Mouse (Mus musculus) adrenal gland, adult 8-10 months (tissue): ENCODE data around the gene Ceacam11. TPM values are rescaled to one million over a fixed set of nuclear protein-coding genes. Genes with fewer than 3 reads are reported as not detected.
"Not testable (repeated sequence)": the region's sequence is repeated elsewhere in the genome, so short reads cannot be mapped to it uniquely, and the experiment has no call there.

Source experiments
- DNase-seq: peaks from one replicate; pipeline ENCODE4 v3.0.0; 2022
- microRNA-seq, 2 experiments: library from miRNA; unstranded; fragments of <30 nt; microRNA quantifications; one replicate each; pipeline ENCODE4 v1.2.0; 2022
- total RNA-seq, 4 experiments: library from RNA; stranded (reverse); gene quantifications; 2 replicates each; pipeline ENCODE4 v1.2.4; 2022

The Ceacam11 gene
- not detected for total RNA-seq

GRCm38 (mm10) chr7:17971824-17972223, at the start of gene Ceacam11:
Gene Ceacam11, plus strand, starts transcription at chr7:17972124.
- DNase-seq: no peak

- DNase-seq: not testable (repeated sequence)
Observed at GRCm38 (mm10) chr7:18001131-18001530, 29.2 kb downstream of the Ceacam11 start.

- no peak for DNase-seq
Observed at GRCm38 (mm10) chr7:18009589-18009988, 37.7 kb downstream of the Ceacam11 start, which contains the start of gene Ceacam13. Gene Ceacam13, plus strand, starts transcription at chr7:18009889.

Small RNA genes within 50 kb of the gene (microRNA-seq; reads per million reads assigned to microRNA genes)
- gene Gm22414: 0 reads per million in 2 experiments

Other genes with a start within 250 kb of the Ceacam11 start
- gene Ceacam14, start 159.5 kb upstream of the Ceacam11 start, total RNA-seq: not detected
- not detected for gene Gm5155, start 100.4 kb upstream of the Ceacam11 start, total RNA-seq
- not detected for gene Ceacam13, start 37.8 kb downstream of the Ceacam11 start, total RNA-seq
- gene Ceacam12, start 93.8 kb downstream of the Ceacam11 start, total RNA-seq: not detected
- gene Igfl3, start 204.4 kb downstream of the Ceacam11 start, total RNA-seq: not detected